Mouse (Mus musculus) gonadal fat pad, adult 2 months (tissue): ENCODE measurements around the gene Lmo4. TPM values are rescaled to one million over a fixed set of nuclear protein-coding genes. Genes with fewer than 3 reads are reported as not detected.

ENCODE experiments used
- DNase-seq: peaks from one replicate; pipeline ENCODE4 v3.0.0-alpha.2; 2012; ENCODE audit warnings: low read depth
- polyA plus RNA-seq: library from polyadenylated mRNA; depleted of rRNA; stranded (reverse); fragments of >200 nt; gene quantifications from 2 replicates; pipeline ENCODE4 v1.2.3, GENCODE M21; 2012

Gene Lmo4
- polyA plus RNA-seq, 1 experiment, result 174 TPM

DNA sequence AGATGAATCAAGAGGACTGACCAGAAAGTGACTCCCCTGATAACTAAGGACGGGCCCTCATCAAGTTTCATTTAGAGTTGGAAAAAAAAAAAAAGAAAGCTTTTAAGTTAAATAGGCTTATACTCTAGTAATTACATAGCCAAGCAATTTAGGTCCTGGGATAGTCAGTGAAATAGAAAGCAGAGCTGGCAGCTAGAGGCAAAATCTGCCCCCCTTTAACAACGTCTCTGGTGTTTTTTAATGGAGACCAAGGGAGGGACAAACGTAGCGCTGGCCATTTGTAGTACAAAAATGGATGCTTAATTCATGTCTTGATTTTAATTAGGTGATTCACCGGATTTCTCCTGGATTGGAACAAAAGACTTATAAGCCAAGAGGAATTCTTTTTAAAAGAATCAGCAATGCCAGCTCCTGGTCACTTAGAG, 1.0 kb downstream of the Lmo4 start:
- no peak for DNase-seq

DNA sequence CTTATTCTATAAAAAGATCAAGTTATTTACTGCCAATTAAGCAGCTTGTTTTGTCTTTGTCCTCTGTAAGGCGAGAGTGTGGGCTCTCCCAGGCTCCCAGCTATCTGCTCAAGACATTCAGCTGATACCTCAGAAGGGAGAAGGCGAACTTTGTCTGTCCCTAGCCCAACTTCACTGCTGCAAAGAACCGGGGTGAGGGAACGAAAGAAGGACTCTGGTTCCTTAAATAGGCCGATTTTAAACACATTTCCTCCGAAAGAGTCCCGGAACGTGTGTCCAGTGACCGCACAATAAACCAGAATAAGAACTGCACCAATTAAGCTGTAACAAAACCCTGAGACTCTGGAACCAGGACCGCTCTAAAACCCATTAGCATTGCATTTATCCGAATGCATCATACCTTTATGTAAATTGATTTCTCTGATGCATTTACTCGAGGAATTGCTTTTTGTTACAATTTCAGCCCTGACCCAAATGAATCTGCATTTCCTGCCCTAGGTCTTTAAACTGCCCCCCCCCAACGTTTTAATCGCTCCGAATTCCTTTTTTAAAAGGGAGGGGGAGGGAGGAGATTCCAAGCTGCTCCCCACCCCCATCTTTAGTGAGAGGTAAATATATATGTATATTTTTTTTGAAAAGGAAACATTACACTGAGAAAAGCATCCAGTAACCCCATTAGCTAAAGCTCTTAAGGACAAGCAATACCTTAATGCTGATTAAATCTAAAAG, 1.6 kb downstream of the Lmo4 start:
- DNase-seq, result no peak

DNA sequence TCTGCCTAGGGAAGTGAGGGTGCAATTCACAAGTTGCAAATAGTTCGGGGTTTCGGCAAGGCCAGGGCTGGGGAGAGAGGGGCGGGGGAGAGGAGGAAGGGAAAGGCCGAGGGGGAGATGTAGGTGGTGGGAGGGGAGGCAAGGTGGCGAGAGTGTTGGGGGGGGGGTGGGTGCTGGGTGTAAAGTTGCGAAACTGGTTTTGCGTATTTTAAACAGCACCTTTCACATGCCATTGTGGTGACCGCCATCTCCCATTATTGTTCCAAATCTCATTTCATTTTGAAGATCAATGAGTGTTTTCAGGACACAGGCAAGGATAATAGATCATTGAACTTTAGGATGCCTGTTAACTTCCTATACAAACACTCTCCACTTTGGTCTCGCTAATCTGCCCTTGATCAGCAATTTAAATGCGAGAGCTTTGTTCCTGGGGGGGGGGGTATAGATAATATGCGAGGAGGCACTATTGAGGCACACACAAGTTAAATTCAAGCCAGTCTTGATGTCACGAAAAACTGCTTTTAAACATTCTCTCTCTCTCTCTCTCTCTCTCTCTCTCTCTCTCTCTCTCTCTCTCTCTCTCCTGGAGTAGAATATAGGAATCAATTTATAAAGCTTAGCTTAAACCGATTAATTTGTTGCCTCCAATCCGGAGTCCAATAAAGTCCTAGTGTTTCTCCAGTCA, 2.3 kb downstream of the Lmo4 start:
- DNase-seq, result no peak

DNA sequence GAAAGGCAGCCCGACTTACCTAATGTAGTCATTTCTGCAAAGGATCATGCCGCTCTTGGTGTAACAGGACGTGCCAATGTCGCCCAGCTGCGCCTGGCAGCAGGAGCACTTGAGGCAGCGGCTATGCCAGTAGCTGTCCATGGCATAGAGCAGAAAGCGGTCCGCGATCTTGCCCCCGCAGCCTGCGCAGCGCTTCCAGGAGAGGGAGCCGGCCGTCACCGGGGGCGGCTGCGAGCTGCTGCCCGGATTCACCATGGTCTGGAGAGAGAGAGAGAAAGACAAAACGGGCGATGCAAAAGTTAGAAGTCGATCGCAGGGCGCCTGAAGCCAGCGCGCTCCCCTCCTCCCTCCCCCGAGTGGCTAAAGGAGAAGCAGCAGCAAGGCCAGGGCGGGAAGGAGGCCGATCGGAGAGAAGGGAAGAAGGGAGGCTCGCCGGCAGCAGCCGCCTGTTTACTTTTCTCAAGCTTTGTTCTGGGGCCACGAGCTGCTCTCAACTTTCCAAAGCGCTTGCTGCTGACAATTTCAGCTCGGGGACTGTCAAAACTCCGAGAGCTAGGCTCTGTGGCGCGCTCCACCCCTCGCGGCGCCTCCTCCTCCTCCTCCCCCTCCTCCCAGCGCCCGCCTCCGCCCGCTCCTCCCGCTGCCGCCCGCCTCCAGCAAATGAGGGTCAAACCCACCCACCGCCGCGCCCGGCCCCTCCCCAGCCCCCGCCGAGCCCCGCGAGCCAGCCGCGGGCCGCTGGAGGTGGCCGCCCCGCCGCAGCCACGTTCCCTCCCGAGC, 3.0 kb downstream of the Lmo4 start:
- DNase-seq, result no peak

DNA sequence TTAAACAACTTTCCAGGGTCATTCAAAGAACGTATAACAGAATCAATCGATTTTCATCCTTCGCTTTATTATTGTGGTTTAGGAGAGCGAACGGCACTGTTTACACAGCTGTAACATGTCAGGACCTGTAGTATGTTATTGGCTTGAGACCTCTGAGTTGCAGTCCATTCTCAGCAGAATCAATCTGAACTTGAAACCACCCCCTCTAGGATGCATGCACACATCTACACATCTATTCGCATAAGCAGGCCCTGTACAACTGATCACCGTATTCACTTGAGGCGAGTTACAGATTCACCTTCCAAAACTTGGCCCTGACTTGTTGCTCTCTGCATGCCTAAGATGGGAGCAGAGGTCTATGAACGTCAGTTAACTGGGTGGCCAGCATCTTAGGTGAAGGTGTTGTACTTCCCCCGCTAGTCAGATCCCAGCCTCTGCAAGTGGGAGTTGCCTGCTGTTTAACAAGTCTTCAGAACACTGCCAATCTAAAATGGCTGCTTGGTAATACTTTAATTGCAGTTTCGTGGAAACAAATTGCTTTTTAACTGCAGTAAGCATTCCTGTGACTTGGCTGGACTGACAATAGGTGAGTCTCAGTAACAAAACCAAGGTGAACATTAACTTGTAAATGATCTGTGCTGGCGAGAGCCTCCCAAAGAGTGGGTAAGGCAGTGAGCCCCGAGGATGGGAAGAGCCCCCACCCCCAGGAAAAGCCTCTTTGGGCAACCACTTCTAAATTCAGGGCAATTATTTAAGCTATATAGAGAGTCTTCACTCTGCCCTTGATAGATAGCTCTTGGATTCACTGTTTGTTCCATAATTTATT, 19.5 kb downstream of the Lmo4 start:
- DNase-seq, result no peak

DNA sequence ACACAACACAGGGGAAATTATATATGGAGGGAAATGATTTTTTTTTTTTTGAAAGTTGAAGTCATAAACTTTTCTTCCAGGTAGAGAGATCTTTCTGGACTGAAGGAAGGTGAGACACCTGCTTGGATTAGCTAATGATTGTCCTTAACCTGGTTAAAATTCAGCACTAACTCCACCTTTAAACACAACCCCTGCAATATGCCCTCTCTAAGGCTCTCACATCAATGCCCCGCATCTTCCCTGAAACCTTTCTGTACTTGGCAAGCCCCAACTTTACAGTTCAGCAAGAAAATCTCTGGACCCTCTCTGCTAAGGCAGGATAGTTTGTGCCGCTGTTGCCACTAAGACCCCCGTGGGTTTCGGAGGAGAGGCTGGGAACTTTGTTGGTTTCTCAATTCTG, 20.1 kb downstream of the Lmo4 start:
- no peak for DNase-seq

DNA sequence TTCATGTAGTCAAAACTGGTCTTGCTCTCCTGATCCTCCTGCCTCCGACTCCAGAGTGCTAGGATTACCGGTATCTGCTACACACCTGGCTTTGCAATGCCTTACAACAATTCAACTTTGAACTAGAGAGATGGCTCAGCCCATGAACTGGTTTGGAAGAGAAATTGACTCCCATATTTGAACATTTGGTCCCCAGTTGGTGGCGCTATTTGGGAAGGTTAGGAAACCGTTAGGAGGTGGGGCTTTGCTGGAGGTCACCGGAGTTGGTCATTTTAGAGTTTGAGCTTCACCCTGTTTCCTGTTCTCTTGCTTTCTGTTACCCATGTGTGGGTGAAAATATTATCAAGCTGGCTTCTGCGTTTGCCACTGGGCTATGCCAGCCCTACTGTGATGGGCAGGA, 22.8 kb downstream of the Lmo4 start:
- DNase-seq, result no peak

DNA sequence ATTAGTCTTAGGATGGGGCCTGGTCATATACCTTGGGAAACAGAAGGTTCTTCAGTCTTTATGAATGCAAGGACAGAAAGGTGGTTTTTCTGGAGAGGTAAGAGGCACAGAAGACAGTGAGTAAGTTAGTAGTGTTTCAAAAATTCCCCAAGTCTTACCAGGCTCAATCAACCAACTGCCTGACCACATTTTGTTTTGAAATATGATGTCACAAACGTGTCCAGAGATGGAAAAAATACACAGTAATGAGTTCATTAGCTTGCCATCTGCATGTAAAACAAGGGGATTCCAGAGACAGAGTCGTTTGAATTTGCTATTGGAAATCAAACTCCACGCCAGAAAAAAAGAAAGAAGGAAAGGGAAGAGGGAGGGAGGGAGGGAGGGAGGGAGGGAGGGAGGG, 26.1 kb downstream of the Lmo4 start:
- DNase-seq, result no peak

DNA sequence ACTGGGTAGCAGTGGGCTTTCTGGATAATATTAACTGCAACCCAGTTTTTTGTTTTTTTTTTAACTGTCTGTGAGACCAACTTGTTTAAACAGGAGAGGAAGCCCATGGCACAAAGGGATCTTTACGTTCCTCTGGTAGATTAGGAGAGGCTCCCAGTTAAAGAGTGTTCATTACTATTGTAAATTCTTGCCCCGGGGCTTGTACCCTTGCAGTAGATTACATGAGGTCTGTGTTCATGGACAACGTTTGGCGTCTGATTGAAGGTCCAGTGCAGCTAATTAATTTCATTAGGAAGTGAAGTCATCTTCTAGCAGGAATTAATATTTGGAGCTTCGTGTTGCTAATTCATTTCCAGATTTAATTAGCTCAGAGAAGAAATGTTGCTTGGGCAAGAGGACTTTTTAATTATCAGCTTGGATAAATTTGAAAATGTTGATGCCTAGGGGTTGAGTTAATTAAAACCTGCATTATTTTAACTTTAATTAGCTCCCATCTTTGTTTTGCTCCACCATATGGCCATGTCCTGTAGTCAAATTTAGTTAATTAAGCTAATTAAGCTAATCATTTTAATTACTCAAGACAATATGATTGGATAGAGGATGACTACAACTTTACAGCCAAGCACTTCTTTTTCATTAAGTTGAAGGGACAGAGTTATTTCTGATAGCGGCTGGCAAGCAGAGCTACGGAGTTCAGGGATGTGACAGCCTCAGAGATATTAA, 31.0 kb downstream of the Lmo4 start:
- DNase-seq, result no peak

DNA sequence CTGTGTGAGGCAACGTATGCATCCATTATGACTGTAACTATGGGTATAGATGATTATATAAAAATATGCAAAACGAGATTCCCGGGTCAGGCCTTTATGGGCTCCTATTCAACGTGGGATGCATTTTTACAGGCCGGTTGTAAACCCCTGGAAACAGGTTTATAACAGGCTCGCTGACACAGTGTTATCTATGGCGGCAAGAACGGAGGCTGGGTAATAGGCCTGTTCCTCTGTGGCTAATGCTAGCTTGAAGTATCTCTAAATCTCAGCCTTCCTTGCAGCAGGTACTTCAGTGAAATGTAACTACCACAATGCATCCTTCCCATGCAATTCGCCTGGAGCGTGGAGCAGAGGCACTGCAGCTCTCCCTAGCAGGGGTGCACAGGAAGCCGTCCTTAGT, 31.9 kb downstream of the Lmo4 start:
- no peak for DNase-seq

DNA sequence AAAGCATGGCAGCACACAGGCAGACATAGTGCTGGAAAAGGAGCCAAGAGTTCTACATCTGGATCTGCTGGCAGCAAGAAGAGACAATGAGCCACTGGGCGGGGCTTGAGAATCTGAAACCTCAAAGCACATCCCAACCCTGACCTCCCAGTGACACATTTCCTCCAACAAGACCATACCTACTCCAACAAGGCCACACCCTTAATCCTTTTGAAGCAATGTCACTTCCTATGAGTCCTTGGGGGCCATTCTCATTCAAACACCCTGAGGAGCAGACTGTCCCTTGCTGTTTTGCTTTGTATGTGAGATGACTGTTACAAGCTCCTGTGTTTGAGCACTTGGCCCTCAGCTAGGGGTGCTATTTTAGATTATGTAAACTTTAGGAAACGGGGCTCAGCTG, 33.3 kb downstream of the Lmo4 start:
- DNase-seq, result no peak

DNA sequence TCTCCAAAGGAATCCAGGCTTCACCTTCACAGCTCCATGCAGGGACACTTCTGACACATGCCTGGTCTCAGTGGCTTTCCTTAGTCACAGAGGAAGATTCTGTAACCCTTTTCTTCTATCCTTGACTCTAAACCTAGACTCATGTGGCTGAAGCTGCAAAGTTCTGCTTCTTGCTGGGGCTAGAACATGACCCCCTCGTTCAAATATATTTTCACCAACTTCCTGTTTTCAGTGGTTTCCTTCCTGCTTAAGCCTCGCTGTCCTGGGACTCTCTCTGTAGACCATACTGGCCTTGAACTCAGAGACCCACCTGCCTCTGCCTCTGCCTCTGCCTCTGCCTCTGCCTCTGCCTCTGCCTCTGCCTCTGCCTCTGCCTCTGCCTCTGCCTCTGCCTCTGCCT, 34.5 kb downstream of the Lmo4 start:
- no peak for DNase-seq

DNA sequence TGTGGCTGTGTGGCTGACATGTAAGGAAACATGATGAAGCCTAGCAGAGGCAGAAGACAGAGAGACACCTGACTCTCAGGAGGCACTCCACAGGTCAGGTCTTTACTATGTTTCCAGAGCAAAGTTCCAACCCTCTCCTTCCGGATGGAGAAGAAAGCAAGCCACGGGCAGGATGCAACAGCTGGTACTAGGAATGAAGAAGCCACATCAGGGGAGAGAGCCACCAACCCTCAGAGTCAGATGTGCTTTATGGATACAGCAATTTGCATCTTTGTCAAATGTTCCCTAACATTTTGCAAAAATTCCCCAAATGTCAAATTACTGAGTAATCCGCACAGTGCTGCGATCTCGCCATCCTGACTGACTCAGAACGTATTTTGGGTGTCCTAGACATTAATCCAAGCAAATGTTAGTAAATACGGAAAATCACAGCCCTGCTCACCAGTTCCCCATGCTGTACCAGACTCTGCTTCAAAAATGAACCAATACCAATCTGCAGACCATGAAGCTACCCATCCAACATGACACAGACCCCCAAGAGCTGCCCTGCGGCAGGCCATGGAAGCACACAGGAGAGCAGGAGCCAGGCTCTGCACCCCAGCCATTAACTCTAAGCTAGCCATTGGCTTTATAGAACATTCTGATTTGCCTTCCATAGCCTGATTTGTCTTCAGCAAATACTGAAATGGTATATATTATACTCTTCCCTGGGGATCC, 38.4 kb downstream of the Lmo4 start:
- DNase-seq, result no peak

DNA sequence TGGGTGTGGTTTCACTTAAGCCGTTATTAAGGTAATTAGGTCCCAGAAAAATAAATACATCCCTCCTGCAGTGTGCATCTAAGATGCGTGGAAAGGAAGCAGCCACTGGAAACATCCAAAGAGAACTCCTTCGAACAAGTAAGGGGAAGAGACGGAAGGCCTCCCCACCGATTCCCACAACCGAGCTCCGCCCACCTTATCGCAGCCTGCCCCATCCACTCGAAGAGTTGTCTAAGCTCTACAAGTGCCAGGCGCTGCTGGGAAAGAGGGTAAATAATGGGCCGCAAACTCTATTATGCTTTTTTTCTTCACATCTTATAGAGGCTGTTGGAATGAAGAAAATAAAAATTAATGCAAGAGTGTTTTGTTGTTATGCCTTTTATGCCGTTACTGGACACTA, 39.6 kb downstream of the Lmo4 start:
- no peak for DNase-seq

DNA sequence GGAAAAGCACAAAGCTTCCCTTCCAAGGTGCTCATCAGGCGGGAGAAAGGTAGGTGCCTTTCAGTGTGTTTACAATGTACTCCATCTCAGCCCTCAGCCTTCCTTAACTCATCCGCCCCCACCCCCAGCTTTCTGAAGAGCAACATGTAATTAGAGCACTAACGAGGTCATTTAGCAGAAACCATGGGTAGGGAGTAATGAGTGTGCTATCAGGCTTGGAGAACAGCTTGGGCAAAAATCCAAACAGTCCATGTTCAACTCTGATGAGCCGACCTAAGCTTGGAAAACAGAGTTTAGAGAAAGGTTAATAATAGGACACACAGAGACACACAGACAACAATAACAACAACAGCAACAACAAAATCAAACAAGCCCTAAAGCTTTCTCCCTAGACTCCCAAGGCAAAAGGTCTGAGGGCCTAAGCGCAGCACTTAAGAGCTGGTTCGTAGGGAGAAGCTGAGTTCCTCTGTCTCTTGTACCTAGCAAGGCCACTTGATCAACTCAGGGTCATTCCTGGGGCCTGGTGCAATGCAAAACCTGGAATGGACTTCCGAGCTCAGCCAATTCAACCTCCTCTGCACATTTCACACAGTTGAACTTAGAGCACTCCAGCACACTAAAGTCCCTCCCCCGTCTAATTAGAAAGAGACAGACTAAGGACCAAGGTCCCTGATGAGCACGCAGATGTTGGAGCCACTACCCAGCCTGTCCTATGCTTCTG, 40.2 kb downstream of the Lmo4 start:
- DNase-seq, result no peak

DNA sequence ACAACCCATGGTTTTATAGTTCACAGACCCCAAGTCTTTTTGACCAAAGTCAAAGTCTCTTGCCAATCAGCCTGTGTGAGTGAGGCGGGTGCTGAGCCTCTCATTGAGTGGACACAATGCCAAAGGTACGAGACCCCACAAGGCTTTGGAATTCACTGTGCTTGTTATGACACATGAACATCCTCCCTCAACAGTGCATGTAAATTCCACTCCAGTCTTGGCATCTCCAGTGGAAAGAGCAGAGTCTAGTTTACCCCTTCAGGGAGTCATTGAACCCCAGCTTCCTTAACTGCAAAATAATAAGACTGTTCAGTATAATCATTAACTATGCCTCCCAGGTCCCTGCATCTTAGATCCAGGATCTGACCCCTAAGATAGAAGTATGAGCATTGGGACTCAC, 41.3 kb downstream of the Lmo4 start:
- no peak for DNase-seq

DNA sequence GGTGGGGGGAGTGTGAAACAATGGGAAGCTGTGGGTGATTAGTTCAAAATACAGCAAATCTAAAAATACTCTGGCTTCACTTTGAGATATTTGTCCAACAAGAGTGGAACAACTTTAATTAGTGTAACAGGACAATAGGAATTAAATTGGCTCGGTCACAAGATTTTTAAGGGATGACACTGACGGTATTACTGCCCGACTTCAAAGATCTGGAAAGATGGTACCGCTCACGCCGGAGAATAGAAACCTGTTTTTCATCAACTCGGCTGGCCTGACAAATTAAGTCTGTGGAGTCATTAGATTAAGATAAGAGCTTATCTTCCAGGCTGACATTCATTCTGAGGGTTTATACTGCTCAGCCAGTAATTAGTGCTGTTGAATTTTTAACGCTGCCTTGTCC, 42.9 kb downstream of the Lmo4 start:
- DNase-seq, result no peak

DNA sequence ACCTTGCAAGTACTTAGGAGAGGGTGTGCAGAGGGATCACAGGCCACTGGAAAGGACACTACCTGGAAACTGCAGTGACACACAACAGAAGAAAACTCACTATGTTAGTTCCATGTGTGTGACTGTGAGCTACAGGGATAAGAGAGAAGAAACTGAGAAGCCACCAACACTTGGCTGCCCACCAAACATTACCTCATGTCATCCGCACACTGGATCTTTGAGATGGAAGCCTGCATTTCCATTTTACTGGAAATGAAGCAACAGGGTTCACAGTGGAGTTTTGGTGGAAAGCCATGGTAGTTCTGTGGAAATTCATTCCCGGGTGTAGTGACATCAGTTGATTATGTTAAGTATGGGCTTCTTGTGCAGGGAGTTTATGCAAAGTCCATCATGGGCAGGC, 43.8 kb downstream of the Lmo4 start:
- no peak for DNase-seq

DNA sequence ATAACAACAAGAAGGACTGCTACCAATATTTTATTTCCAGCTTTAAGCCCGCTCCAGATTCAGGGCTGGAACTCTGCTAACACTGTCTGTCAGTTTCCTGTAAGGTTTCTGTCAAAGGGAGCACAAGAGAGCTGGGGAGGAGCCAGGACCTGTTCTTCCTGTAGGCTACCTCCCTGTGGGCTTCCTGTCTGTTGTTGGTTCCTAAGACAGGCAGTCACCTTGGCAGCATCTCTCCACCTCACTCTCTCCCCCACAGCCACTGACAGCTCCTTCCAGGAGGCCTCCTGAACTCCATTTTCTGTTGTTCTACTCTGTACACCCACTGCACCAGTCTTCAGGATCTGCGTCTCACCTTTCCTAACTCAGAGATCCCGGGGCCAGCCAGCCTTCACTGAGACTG, 49.3 kb downstream of the Lmo4 start:
- DNase-seq, result no peak

DNA sequence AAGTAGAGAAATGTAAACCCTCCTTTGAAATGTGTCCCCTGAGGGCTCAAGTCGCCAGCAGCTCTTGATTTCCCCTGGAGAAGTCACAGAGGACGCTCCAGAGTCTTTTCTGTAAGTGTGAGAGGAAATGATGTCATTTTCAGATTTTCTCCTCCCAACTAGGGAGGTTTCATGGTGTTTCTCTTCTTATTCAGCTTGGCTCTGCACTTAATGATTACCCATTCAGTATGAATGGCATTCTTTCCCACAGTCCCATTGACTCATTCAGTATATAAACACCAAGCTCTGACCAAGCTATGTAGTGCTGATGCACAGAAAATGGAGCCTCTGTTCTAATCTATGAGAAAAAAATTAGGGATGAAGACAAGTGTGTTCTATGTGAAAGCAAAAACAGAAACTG, 51.6 kb downstream of the Lmo4 start:
- no peak for DNase-seq
